Mouse (Mus musculus): ENCODE data around the gene Tpr. TPM values are rescaled to one million over a fixed set of nuclear protein-coding genes. Genes with fewer than 3 reads are reported as not detected.

The Tpr gene
- polyA plus RNA-seq, 2 experiments = 122 to 154 TPM

- TF ChIP-seq POLR2A (IDR thresholded peaks at IDR 0.05; ENCODE audit: borderline replicate concordance, extremely low read depth, insufficient read depth, insufficient read length) = no peak
- no peaks in the 10 kb centered on the region for H3K36me3 ChIP-seq (ENCODE audit: control insufficient read depth, insufficient read depth, low read length)
- no peak overlapping the region for H3K27ac ChIP-seq (replicated peaks; ENCODE audit: low read depth, low read length)
- no peaks in the 10 kb centered on the region for H3K9me3 ChIP-seq (ENCODE audit: control insufficient read depth, low read length)
- H3K4me3 ChIP-seq (replicated peaks; ENCODE audit: low read length) = no peak overlapping the region
- H3K27me3 ChIP-seq (ENCODE audit: control insufficient read depth, insufficient read depth, low read length) = no peaks in the 10 kb centered on the region
- 77% methylated on average over 7 of the region's 7 CpGs for WGBS
- no peak overlapping the region for H3K4me2 ChIP-seq (replicated peaks; ENCODE audit: low read depth, low read length, severe bottlenecking)
- ATAC-seq (ENCODE audit: low FRiP score, low read depth) (no peak), DNase-seq (ENCODE audit: low spot score) (no peak)
- no peak overlapping the region for H3K9ac ChIP-seq (ENCODE audit: low read depth, low read length, severe bottlenecking)
- 0 out of 2 replicates have a peak, but pooled peaks cover 2% of the 10 kb centered on the region for H3K4me1 ChIP-seq (ENCODE audit: control insufficient read depth, insufficient read depth, low read length)
These were observed 79.9 kb downstream of the Tpr start for GRCm38 (mm10) chr1:150472525-150472924.

- no peaks in the 10 kb centered on the region for H3K27me3 ChIP-seq (ENCODE audit: control insufficient read depth, insufficient read depth, low read length)
- no peak overlapping the region for H3K4me3 ChIP-seq (replicated peaks; ENCODE audit: low read length)
- no peak overlapping the region for H3K27ac ChIP-seq (replicated peaks; ENCODE audit: low read depth, low read length)
- peaks cover 8% of the 10 kb centered on the region; the same call in 1 of the 2 replicates for H3K4me1 ChIP-seq (ENCODE audit: control insufficient read depth, insufficient read depth, low read length)
- H3K9ac ChIP-seq (ENCODE audit: low read depth, low read length, severe bottlenecking) = no peak overlapping the region
- ATAC-seq (ENCODE audit: low FRiP score, low read depth) (peak; percentile 71; the same call in 1 of the 2 replicates), DNase-seq (ENCODE audit: low spot score) (peak; percentile 79)
- H3K4me2 ChIP-seq (replicated peaks; ENCODE audit: low read depth, low read length, severe bottlenecking) = no peak overlapping the region
- no peaks in the 10 kb centered on the region for H3K9me3 ChIP-seq (ENCODE audit: control insufficient read depth, low read length)
- TF ChIP-seq POLR2A (IDR thresholded peaks at IDR 0.05; ENCODE audit: borderline replicate concordance, extremely low read depth, insufficient read depth, insufficient read length) = no peak
- 8% methylated on average over 5 of the region's 5 CpGs for WGBS
- H3K36me3 ChIP-seq (ENCODE audit: control insufficient read depth, insufficient read depth, low read length) = no peaks in the 10 kb centered on the region
These were observed 88.0 kb downstream of the Tpr start for GRCm38 (mm10) chr1:150480674-150481073.

- no peak for ATAC-seq (ENCODE audit: low FRiP score, low read depth)
- Histone ChIP-seq H3K27ac (replicated peaks; ENCODE audit: low read depth, low read length) (no peak overlapping the region), H3K27me3 (ENCODE audit: control insufficient read depth, insufficient read depth, low read length) (no peaks in the 10 kb centered on the region), H3K9me3 (ENCODE audit: control insufficient read depth, low read length) (no peaks in the 10 kb centered on the region), H3K36me3 (ENCODE audit: control insufficient read depth, insufficient read depth, low read length) (no peaks in the 10 kb centered on the region), H3K9ac (ENCODE audit: low read depth, low read length, severe bottlenecking) (no peak overlapping the region), H3K4me1 (ENCODE audit: control insufficient read depth, insufficient read depth, low read length) (no peaks in the 10 kb centered on the region), H3K4me2 (replicated peaks; ENCODE audit: low read depth, low read length, severe bottlenecking) (no peak overlapping the region), H3K4me3 (replicated peaks; ENCODE audit: low read length) (no peak overlapping the region)
- no peak for TF ChIP-seq POLR2A (IDR thresholded peaks at IDR 0.05; ENCODE audit: borderline replicate concordance, extremely low read depth, insufficient read depth, insufficient read length)
- WGBS = 65% methylated on average over 2 of the region's 2 CpGs
- DNase-seq (ENCODE audit: low spot score) = peak; percentile 40
These were observed 96.5 kb downstream of the Tpr start for GRCm38 (mm10) chr1:150489148-150489547.

GRCm38 (mm10) chr1:150496626-150497302, 104.1 kb downstream of the Tpr start:
- H3K9ac ChIP-seq (ENCODE audit: low read depth, low read length, severe bottlenecking) = no peak overlapping the region
- no peak for ATAC-seq (ENCODE audit: low FRiP score, low read depth)
- no peak overlapping the region for H3K4me3 ChIP-seq (replicated peaks; ENCODE audit: low read length)
- H3K36me3 ChIP-seq (ENCODE audit: control insufficient read depth, insufficient read depth, low read length) = no peaks in the 10 kb centered on the region
- H3K9me3 ChIP-seq (ENCODE audit: control insufficient read depth, low read length) = peaks cover 6% of the 10 kb centered on the region; the same call in 1 of the 2 replicates
- H3K4me1 ChIP-seq (ENCODE audit: control insufficient read depth, insufficient read depth, low read length) = no peaks in the 10 kb centered on the region
- WGBS = 81% methylated on average over 6 of the region's 6 CpGs
- no peak for DNase-seq (ENCODE audit: low spot score)
- TF ChIP-seq POLR2A (IDR thresholded peaks at IDR 0.05; ENCODE audit: borderline replicate concordance, extremely low read depth, insufficient read depth, insufficient read length) = no peak
- H3K27ac ChIP-seq (replicated peaks; ENCODE audit: low read depth, low read length) = no peak overlapping the region
- no peaks in the 10 kb centered on the region for H3K27me3 ChIP-seq (ENCODE audit: control insufficient read depth, insufficient read depth, low read length)
- no peak overlapping the region for H3K4me2 ChIP-seq (replicated peaks; ENCODE audit: low read depth, low read length, severe bottlenecking)

GRCm38 (mm10) chr1:150497690-150498089, 105.1 kb downstream of the Tpr start:
- DNase-seq (ENCODE audit: low spot score) (no peak), ATAC-seq (ENCODE audit: low FRiP score, low read depth) (no peak)
- H3K27me3 ChIP-seq (ENCODE audit: control insufficient read depth, insufficient read depth, low read length) = no peaks in the 10 kb centered on the region
- 67% methylated on average over 2 of the region's 2 CpGs for WGBS
- no peak for TF ChIP-seq POLR2A (IDR thresholded peaks at IDR 0.05; ENCODE audit: borderline replicate concordance, extremely low read depth, insufficient read depth, insufficient read length)
- no peak overlapping the region for H3K9ac ChIP-seq (ENCODE audit: low read depth, low read length, severe bottlenecking)
- H3K4me2 ChIP-seq (replicated peaks; ENCODE audit: low read depth, low read length, severe bottlenecking) = no peak overlapping the region
- peaks cover 6% of the 10 kb centered on the region; the same call in 1 of the 2 replicates for H3K9me3 ChIP-seq (ENCODE audit: control insufficient read depth, low read length)
- H3K36me3 ChIP-seq (ENCODE audit: control insufficient read depth, insufficient read depth, low read length) = no peaks in the 10 kb centered on the region
- no peaks in the 10 kb centered on the region for H3K4me1 ChIP-seq (ENCODE audit: control insufficient read depth, insufficient read depth, low read length)
- H3K27ac ChIP-seq (replicated peaks; ENCODE audit: low read depth, low read length) = no peak overlapping the region
- no peak overlapping the region for H3K4me3 ChIP-seq (replicated peaks; ENCODE audit: low read length)
